In the genomic region with DNA sequence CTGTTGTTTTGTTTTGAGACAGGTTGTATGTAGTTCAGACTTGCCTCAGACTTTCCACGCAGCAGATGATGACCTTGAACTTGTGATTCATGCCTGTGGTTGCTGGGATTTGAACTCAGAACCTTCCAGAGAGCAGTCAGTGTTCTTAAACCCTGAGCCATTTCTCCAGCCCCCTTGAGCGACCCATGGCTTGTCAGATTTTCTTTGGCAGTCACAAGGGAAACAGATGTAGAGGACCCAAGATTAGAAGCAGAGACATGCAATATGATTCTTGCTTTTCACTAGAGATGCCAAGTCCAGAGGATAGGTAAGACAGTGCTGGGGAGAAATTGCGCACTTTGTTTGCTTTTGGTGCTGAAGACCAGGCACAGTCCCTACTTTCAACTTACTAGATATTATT, we compare ENCODE assay signal across 8 mouse cellular contexts. TPM values are rescaled to one million over a fixed set of nuclear protein-coding genes. Genes with fewer than 3 reads are reported as not detected.
DNase-seq lines count a peak whose midpoint lies in the region; ATAC-seq and TF ChIP-seq lines count a peak whose summit lies in the region.

Cenpt (minus strand) TSS at position 101 of the 400 bp plus-strand sequence.

- peak within 1 kb of the TSS; percentile 7 for H3ac ChIP-seq in myocyte (ENCODE audit: control insufficient read depth, insufficient read length)

- no peak for DNase-seq in heart, postnatal 36 days
- no peak for DNase-seq in forebrain, embryonic 11.5 days (ENCODE audit: low spot score)
- no peak for DNase-seq in left cerebral cortex, postnatal 10 days (ENCODE audit: extremely low spot score in 1 of 2, low spot score in 2 of 2)
- DNase-seq in right cerebral cortex, postnatal 14 days: no peak
- no peak for DNase-seq in adrenal gland, postnatal 25 days

- no peak for TF ChIP-seq CTCF in E14TG2a.4 (conservative IDR thresholded peaks at IDR 0.05; ENCODE audit: low read length)

- no peak for ATAC-seq in heart, embryonic 11.5 days (replicated peaks; ENCODE audit: insufficient number of reproducible peaks, low FRiP score, low TSS enrichment)
- no peak for ATAC-seq in forebrain, embryonic 11.5 days (replicated peaks; ENCODE audit: low FRiP score)

- H3K27me3 ChIP-seq in heart, embryonic 11.5 days (ENCODE audit: control insufficient read depth, insufficient read depth, low read length): no peaks in the 10 kb centered on the region
- H3K27me3 ChIP-seq in E14TG2a.4 (ENCODE audit: insufficient read depth, low read length) (no peaks in the 10 kb centered on the region; the same call in 1 of the 2 replicates), myocyte (ENCODE audit: control insufficient read depth, insufficient read depth, insufficient read length) (no peaks in the 10 kb centered on the region)
- no peaks in the 10 kb centered on the region for H3K27me3 ChIP-seq in forebrain, embryonic 11.5 days (ENCODE audit: control insufficient read depth, insufficient read depth, low read length)

- H3K4me2 ChIP-seq in heart, embryonic 11.5 days: no peak within 1 kb of the TSS
- no peak within 1 kb of the TSS for H3K4me2 ChIP-seq in forebrain, embryonic 11.5 days (ENCODE audit: low read depth, low read length, severe bottlenecking)
- H3K4me2 ChIP-seq in myocyte (ENCODE audit: low read depth): peak within 1 kb of the TSS; percentile 54

- H3K27ac ChIP-seq in heart, embryonic 11.5 days (ENCODE audit: low read depth, low read length): no peak within 1 kb of the TSS
- no peak within 1 kb of the TSS for H3K27ac ChIP-seq in forebrain, embryonic 11.5 days (ENCODE audit: low read depth, low read length)

- H3K4me3 ChIP-seq in heart, embryonic 11.5 days (ENCODE audit: low read depth, low read length): no peak within 1 kb of the TSS
- H3K4me3 ChIP-seq in E14TG2a.4 (replicated peaks; ENCODE audit: low read length) (peak within 1 kb of the TSS; percentile 97), myocyte (peak within 1 kb of the TSS; percentile 57)
- H3K4me3 ChIP-seq in forebrain, embryonic 11.5 days (ENCODE audit: low read depth, low read length): no peak within 1 kb of the TSS

- TF ChIP-seq POLR2A in myocyte (IDR thresholded peaks at IDR 0.05; ENCODE audit: insufficient read length, low read depth): no peak

- H3K9me3 ChIP-seq in heart, embryonic 11.5 days (replicated peaks; ENCODE audit: control insufficient read depth, low read length): no peaks in the 10 kb centered on the region
- no peaks in the 10 kb centered on the region for H3K9me3 ChIP-seq in E14TG2a.4 (ENCODE audit: low read length)
- no peaks in the 10 kb centered on the region for H3K9me3 ChIP-seq in forebrain, embryonic 11.5 days (ENCODE audit: control insufficient read depth, low read length)

- H3K9ac ChIP-seq in heart, embryonic 11.5 days (ENCODE audit: low read depth, low read length): no peak within 1 kb of the TSS
- H3K9ac ChIP-seq in forebrain, embryonic 11.5 days (ENCODE audit: low read length): no peak within 1 kb of the TSS

- H3K79me2 ChIP-seq in myocyte (ENCODE audit: control insufficient read depth, insufficient read depth): peaks cover 44% of the 10 kb centered on the region

- peaks cover 29% of the 10 kb centered on the region for H3K4me1 ChIP-seq in heart, embryonic 11.5 days (ENCODE audit: control insufficient read depth, insufficient read depth, low read length)
- peaks cover 72% of the 10 kb centered on the region for H3K4me1 ChIP-seq in E14TG2a.4 (replicated peaks; ENCODE audit: low read depth, low read length)
- H3K4me1 ChIP-seq in forebrain, embryonic 11.5 days (replicated peaks; ENCODE audit: control insufficient read depth, insufficient read depth, low read length): peaks cover 14% of the 10 kb centered on the region; the same call in 1 of the 2 replicates

- 84% methylated on average over 3 of the region's 3 CpGs for WGBS in heart, embryonic 11.5 days (ENCODE audit: insufficient replicate concordance)
- 89% methylated on average over 3 of the region's 3 CpGs for WGBS in forebrain, embryonic 11.5 days

- peaks cover 4% of the 10 kb centered on the region; the same call in 1 of the 2 replicates for H3K36me3 ChIP-seq in heart, embryonic 11.5 days (ENCODE audit: control insufficient read depth, insufficient read depth, low read length)
- H3K36me3 ChIP-seq in E14TG2a.4 (ENCODE audit: insufficient read depth, low read length) (peaks cover 42% of the 10 kb centered on the region), myocyte (ENCODE audit: control insufficient read depth, insufficient read depth) (no peaks in the 10 kb centered on the region)
- H3K36me3 ChIP-seq in forebrain, embryonic 11.5 days (ENCODE audit: control insufficient read depth, insufficient read depth, low read length): peaks cover 8% of the 10 kb centered on the region

- intact Hi-C loops in heart, postnatal 36 days (cut with DNase I): loop anchor here (5.0 kb wide), 1 partner anchor 79 kb away; the partner anchor contains the start of gene Ctrl
- intact Hi-C loops in left cerebral cortex, postnatal 10 days (cut with DNase I): loop anchor here (10.0 kb wide), 1 partner anchor 82 kb away; the partner anchor contains the start of genes Ctrl and Psmb10

TF ChIP-seq in myocyte, 11 proteins besides CTCF, POLR2A, EP300 and RAD21:
- TF ChIP-seq SRF (IDR thresholded peaks at IDR 0.05; ENCODE audit: control insufficient read depth, insufficient read length, low read depth): no peak
- TF ChIP-seq MYOG (IDR thresholded peaks at IDR 0.05; ENCODE audit: control insufficient read depth in 1 of 3, insufficient read depth in 1 of 3, insufficient read length in 2 of 3, low read depth in 2 of 3): no peak
- TF ChIP-seq E2F4 (IDR thresholded peaks at IDR 0.05; ENCODE audit: insufficient read depth): no peak
- TF ChIP-seq USF1 (IDR thresholded peaks at IDR 0.05; ENCODE audit: low read depth): no peak
- no peak for TF ChIP-seq MAX (IDR thresholded peaks at IDR 0.05; ENCODE audit: low read depth)
- no peak for TF ChIP-seq MYOD1 (IDR thresholded peaks at IDR 0.05; ENCODE audit: control insufficient read depth in 1 of 3, insufficient read length in 2 of 3, low read depth in 2 of 3)
- TF ChIP-seq REST (IDR thresholded peaks at IDR 0.05; ENCODE audit: insufficient read depth, insufficient read length): no peak
- TF ChIP-seq TCF12 (IDR thresholded peaks at IDR 0.05; ENCODE audit: insufficient read depth, poor library complexity, severe bottlenecking): no peak
- no peak for TF ChIP-seq CEBPB (IDR thresholded peaks at IDR 0.05; ENCODE audit: insufficient read depth, poor library complexity, severe bottlenecking)
- no peak for TF ChIP-seq TCF3 (IDR thresholded peaks at IDR 0.05; ENCODE audit: insufficient read length, low read depth)
- TF ChIP-seq POLR2AphosphoS2 (IDR thresholded peaks at IDR 0.05; ENCODE audit: insufficient read length, low read depth): no peak
TF ChIP-seq in myocyte: peak in this region for 0.

RNA-seq across cellular contexts. Expression of gene Cenpt, which starts in this region (rescaled TPM):
- 45.7 and 47.9 TPM in 2 replicates for polyA plus RNA-seq in heart, embryonic 11.5 days (2014; fragmentation: Nextera tagmentation; extraction: Ambion mirVana)
- total RNA-seq in heart, postnatal 36 days (2021): 1 to 10 TPM; 2.0 to 2.6 TPM
- polyA plus RNA-seq in forebrain, embryonic 11.5 days (2014; fragmentation: Nextera tagmentation; extraction: Ambion mirVana): 59.7 and 62.0 TPM in 2 replicates
- total RNA-seq in left cerebral cortex, postnatal 10 days (2021): 10 to 100 TPM; 23.7 to 26.0 TPM
- 20.4 TPM for polyA plus RNA-seq in myocyte (2012; fragmentation: generic; extraction: Trizol)
- 7.5 and 9.2 TPM in 2 replicates for total RNA-seq in adrenal gland, postnatal 25 days (2021)

Comparison
In these comparisons a context has a peak if more than half of its experiments do, and no peak if none do; other contexts are left out.
1. H3K4me3 ChIP-seq: peak in E14TG2a.4 (single experiment) and myocyte (single experiment); none in heart, embryonic 11.5 days (single experiment) and forebrain, embryonic 11.5 days (single experiment).